Mouse (Mus musculus) spleen, adult 2 months (tissue): ENCODE data around the gene Pafah1b1.

Source experiments
- CTCF ChIP-seq: fragments of 200-500 bp; IDR thresholded peaks from 2 replicates; pipeline ENCODE4 v1.5.1; 2011; ENCODE audit warnings: mild to moderate bottlenecking, inconsistent platforms; ENCODE audit not compliant: insufficient read depth, insufficient read length, insufficient replicate concordance; ENCODE audit errors: extremely low read depth
- POLR2A ChIP-seq: fragments of 200-500 bp; IDR thresholded peaks from 2 replicates; pipeline ENCODE4 v1.6.1; 2011; ENCODE audit warnings: low read depth, low read length, inconsistent platforms

- no peak for TF ChIP-seq CTCF
- no peak for TF ChIP-seq POLR2A
These were observed 3.3 kb downstream of the Pafah1b1 start for GRCm38 (mm10) chr11:74721141-74721540.
